Mouse (Mus musculus) G1E (cell line): Measurements from ENCODE around the gene Litaf.

ENCODE experiments used
- CTCF ChIP-seq: IDR thresholded peaks from 2 replicates; pipeline ENCODE4 v1.5.1; 2012; ENCODE audit warnings: low read depth, low read length, inconsistent platforms, mixed read lengths
- GATA1 ChIP-seq: IDR thresholded peaks from 2 replicates; pipeline ENCODE4 v1.6.1; 2012; ENCODE audit warnings: borderline replicate concordance, low read length, inconsistent platforms, mixed read lengths
- POLR2AphosphoS5 ChIP-seq: IDR thresholded peaks from 2 replicates; pipeline ENCODE4 v1.6.1; 2012; ENCODE audit warnings: low read depth, low read length, inconsistent platforms; ENCODE audit not compliant: insufficient replicate concordance

DNA sequence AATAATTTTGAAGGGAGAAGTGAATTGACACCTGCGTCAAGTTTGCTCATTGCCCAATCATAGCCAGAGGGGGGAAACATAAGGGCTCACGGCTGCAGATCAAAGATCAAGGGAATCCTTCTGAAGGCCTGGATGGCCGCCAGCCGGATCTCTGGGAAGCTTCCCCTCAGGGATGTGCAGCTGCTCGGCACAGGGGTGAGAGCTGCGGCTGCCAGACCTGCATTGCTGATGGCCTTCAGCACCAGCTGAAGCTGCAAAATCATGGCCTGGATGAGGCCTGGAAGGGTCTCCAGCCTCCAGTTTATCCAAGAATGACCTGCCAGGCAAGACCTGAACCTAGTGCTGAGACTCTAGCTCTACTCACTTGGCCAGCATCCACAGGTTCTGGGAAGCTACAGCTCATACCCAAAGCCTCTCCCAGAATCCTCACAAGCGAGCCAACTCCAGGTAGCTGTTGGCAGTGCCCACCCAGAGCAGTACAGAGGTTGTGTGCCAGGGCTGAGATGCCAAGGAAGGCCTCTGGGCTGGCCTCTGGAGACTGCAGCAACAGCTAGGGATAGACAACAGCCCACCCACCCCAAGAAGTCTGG, 140.3 kb downstream of the Litaf start:
- TF ChIP-seq CTCF (no peak), POLR2AphosphoS5 (no peak), GATA1 (no peak)
